Mouse (Mus musculus) lung, embryonic 14.5 days (tissue): ENCODE results near the gene Cyp19a1. TPM values are rescaled to one million over a fixed set of nuclear protein-coding genes. Genes with fewer than 3 reads are reported as not detected.
A peak's percentile ranks its signal among the peaks of the same experiment; 100 is the strongest.

Source experiments
- ATAC-seq: fragments of 200-750 bp; cut with Nextera tagmentation; 2 replicates; pipeline ENCODE4 v1.8.0; 2017; ENCODE audit warnings: mild to moderate bottlenecking, moderate TSS enrichment, moderate library complexity; ENCODE audit not compliant: insufficient read depth
- DNase-seq: peaks from one replicate; pipeline ENCODE4 v3.0.0-alpha.2; 2015
- H3K27ac ChIP-seq: fragments of 300-500 bp; sonication (generic); 2 replicates; pipeline ENCODE4 v1.5.1; 2014; ENCODE audit warnings: low read depth, mild to moderate bottlenecking, moderate library complexity
- H3K27me3 ChIP-seq: fragments of 300-500 bp; sonication (generic); 2 replicates; pipeline ENCODE4 v1.6.1; 2014; ENCODE audit warnings: low read length, control low read depth; ENCODE audit not compliant: insufficient read depth
- H3K36me3 ChIP-seq: fragments of 300-500 bp; sonication (generic); 2 replicates; pipeline ENCODE4 v1.6.1; 2014; ENCODE audit warnings: control low read depth; ENCODE audit not compliant: insufficient read depth
- H3K4me1 ChIP-seq: fragments of 300-500 bp; sonication (generic); 2 replicates; pipeline ENCODE4 v1.6.1; 2014; ENCODE audit warnings: antibody characterized with exemption, control low read depth; ENCODE audit not compliant: insufficient read depth
- H3K4me2 ChIP-seq: fragments of 300-500 bp; sonication (generic); 2 replicates; pipeline ENCODE4 v1.6.1; 2014; ENCODE audit warnings: mild to moderate bottlenecking
- H3K4me3 ChIP-seq: fragments of 300-500 bp; sonication (generic); 2 replicates; pipeline ENCODE4 v1.5.1; 2014; ENCODE audit warnings: low read depth, low read length
- H3K9ac ChIP-seq: fragments of 300-500 bp; sonication (generic); 2 replicates; pipeline ENCODE4 v1.6.1; 2014
- H3K9me3 ChIP-seq: fragments of 300-500 bp; sonication (generic); 2 replicates; pipeline ENCODE4 v1.6.1; 2016; ENCODE audit warnings: low read depth, low read length, control low read depth
- CTCF ChIP-seq: IDR thresholded peaks from 2 replicates; pipeline ENCODE4 v1.5.1; 2016; ENCODE audit warnings: antibody characterized with exemption, low read depth
- WGBS: fragments of 180-500 bp; shearing (Covaris S2); extraction: QIAGEN DNeasy Blood & Tissue Kit; methylation state at CpG from one replicate; pipeline ENCODE4 v1.1.7; 2014; 5-methylcytosine and 5-hydroxymethylcytosine counted together
- polyA plus RNA-seq: library from polyadenylated mRNA; unstranded; fragments of >200 nt; fragmentation: Nextera tagmentation; extraction: Ambion mirVana; gene quantifications from 2 replicates; pipeline ENCODE4 v1.2.1, GENCODE M21; 2014

The Cyp19a1 gene
- not detected in 2 replicates for polyA plus RNA-seq

DNA sequence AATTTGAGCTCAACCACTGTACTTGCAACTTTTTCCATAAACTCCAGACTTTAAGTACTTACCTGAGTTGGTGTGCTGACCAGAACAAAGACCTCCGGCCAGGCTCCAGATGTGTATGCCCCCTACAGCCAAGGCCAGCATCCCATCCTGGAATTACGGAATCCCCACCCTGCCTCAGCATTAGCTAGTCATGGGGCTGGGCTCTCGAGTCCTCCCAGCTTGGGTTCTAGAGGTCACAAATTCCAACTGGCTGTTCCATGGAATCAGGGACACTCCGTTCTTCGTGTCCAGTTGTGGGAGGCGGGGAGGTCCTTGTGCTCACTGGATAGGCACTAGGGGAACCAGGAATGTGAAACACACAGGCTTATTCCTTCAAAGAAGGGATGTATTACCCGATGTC is at the start of gene Cyp19a1:
Gene Cyp19a1, minus strand, starts transcription at position 101 of the 400 bp plus-strand sequence.
- ATAC-seq: no peak
- Histone ChIP-seq H3K9me3 (no peaks in the 10 kb centered on the region), H3K27ac (no peak within 1 kb of the TSS), H3K4me3 (no peak within 1 kb of the TSS), H3K36me3 (no peaks in the 10 kb centered on the region), H3K9ac (no peak within 1 kb of the TSS), H3K4me1 (no peaks in the 10 kb centered on the region), H3K4me2 (no peak within 1 kb of the TSS), H3K27me3 (no peaks in the 10 kb centered on the region)
- WGBS: 80% methylated on average over 7 of the region's 7 CpGs
- no peak for DNase-seq
- no peak for TF ChIP-seq CTCF

DNA sequence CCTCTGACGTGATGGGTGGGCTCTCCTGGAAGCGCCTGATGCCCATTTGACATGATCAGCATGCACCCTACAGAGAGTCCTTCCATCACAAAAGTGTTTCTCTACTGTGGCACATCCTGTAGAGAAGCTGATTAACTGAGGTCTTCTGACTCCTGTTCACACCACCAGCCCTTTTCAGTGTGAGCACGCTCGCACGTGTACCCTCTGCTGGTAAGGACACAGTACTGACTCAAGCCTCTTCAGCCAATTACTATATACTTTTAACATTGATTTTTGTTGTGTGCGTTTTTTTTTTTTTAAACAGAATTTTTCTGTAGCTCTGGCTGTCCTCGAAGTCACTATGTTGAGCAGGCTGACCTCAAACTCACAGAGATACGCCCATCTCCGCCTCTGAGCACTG is 48.5 kb upstream of the Cyp19a1 start:
- 62% methylated on average over 9 of the region's 9 CpGs for WGBS
- no peak overlapping the region for H3K4me2 ChIP-seq
- DNase-seq (peak; percentile 8), ATAC-seq (no peak)
- TF ChIP-seq CTCF: peak; percentile 24; the same call in 1 of the 2 replicates
- H3K36me3 ChIP-seq: no peaks in the 10 kb centered on the region
- H3K4me1 ChIP-seq: no peaks in the 10 kb centered on the region
- no peak overlapping the region for H3K4me3 ChIP-seq
- H3K27ac ChIP-seq: no peak overlapping the region
- H3K27me3 ChIP-seq: no peaks in the 10 kb centered on the region
- no peaks in the 10 kb centered on the region for H3K9me3 ChIP-seq
- H3K9ac ChIP-seq: no peak overlapping the region

GRCm38 (mm10) chr9:54308751-54309358 is 40.9 kb upstream of the Cyp19a1 start:
- H3K9me3 ChIP-seq: no peaks in the 10 kb centered on the region
- DNase-seq (no peak), ATAC-seq (no peak)
- 68% methylated on average over 2 of the region's 2 CpGs for WGBS
- no peak overlapping the region for H3K27ac ChIP-seq
- no peaks in the 10 kb centered on the region for H3K4me1 ChIP-seq
- no peak overlapping the region for H3K9ac ChIP-seq
- TF ChIP-seq CTCF: no peak
- no peak overlapping the region for H3K4me3 ChIP-seq
- H3K36me3 ChIP-seq: no peaks in the 10 kb centered on the region
- no peak overlapping the region for H3K4me2 ChIP-seq
- H3K27me3 ChIP-seq: no peaks in the 10 kb centered on the region

DNA sequence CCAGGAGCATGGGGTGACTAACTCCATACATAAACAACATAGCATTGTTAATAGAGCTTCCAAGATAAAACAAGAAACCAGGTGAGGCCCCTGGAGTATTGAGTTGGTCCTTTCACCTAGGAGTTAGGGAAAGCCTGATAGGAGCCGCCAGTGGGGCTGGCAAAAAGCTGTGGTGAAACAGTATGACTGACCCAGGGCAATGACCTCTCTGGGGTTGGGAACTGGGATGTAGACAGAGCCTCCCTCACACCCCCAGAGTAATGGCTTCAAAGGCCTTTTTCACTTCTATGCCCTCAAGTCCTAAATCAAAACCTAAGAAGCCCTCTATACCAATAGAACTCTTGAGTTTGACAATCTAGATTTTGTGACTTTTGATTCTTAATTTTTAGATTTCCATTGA is 40.3 kb upstream of the Cyp19a1 start:
- TF ChIP-seq CTCF: no peak
- ATAC-seq (no peak), DNase-seq (no peak)
- no peak overlapping the region for H3K4me2 ChIP-seq
- no peaks in the 10 kb centered on the region for H3K9me3 ChIP-seq
- H3K4me3 ChIP-seq: no peak overlapping the region
- no peak overlapping the region for H3K9ac ChIP-seq
- H3K27ac ChIP-seq: no peak overlapping the region
- H3K4me1 ChIP-seq: no peaks in the 10 kb centered on the region
- no peaks in the 10 kb centered on the region for H3K27me3 ChIP-seq
- 65% methylated on average over 1 of the region's 1 CpGs for WGBS
- no peaks in the 10 kb centered on the region for H3K36me3 ChIP-seq

- DNase-seq: no peak
- no peak for ATAC-seq
- 84% methylated on average over 4 of the region's 4 CpGs for WGBS
Measured at GRCm38 (mm10) chr9:54301255-54301654, 33.3 kb upstream of the Cyp19a1 start.

GRCm38 (mm10) chr9:54299792-54300191 is 31.9 kb upstream of the Cyp19a1 start:
- no peak overlapping the region for H3K9ac ChIP-seq

More at GRCm38 (mm10) chr9:54301255-54301654, 33.3 kb upstream of the Cyp19a1 start:
- Histone ChIP-seq H3K36me3 (no peaks in the 10 kb centered on the region), H3K4me1 (no peaks in the 10 kb centered on the region), H3K9me3 (no peaks in the 10 kb centered on the region), H3K4me3 (no peak overlapping the region), H3K4me2 (no peak overlapping the region), H3K27me3 (no peaks in the 10 kb centered on the region), H3K9ac (no peak overlapping the region), H3K27ac (no peak overlapping the region)
- TF ChIP-seq CTCF: no peak

GRCm38 (mm10) chr9:54299389-54299788 is 31.5 kb upstream of the Cyp19a1 start:
- ATAC-seq: no peak
- no peak for DNase-seq
- WGBS: 49% methylated on average over 3 of the region's 3 CpGs

More at GRCm38 (mm10) chr9:54299792-54300191, 31.9 kb upstream of the Cyp19a1 start:
- no peak for TF ChIP-seq CTCF
- no peak overlapping the region for H3K27ac ChIP-seq
- no peak overlapping the region for H3K4me3 ChIP-seq
- no peaks in the 10 kb centered on the region for H3K27me3 ChIP-seq
- DNase-seq (no peak), ATAC-seq (no peak)
- no peaks in the 10 kb centered on the region for H3K4me1 ChIP-seq
- H3K9me3 ChIP-seq: no peaks in the 10 kb centered on the region
- H3K4me2 ChIP-seq: no peak overlapping the region
- H3K36me3 ChIP-seq: no peaks in the 10 kb centered on the region

More at GRCm38 (mm10) chr9:54299389-54299788, 31.5 kb upstream of the Cyp19a1 start:
- Histone ChIP-seq H3K4me1 (no peaks in the 10 kb centered on the region), H3K4me2 (no peak overlapping the region), H3K36me3 (no peaks in the 10 kb centered on the region), H3K4me3 (no peak overlapping the region), H3K27ac (no peak overlapping the region), H3K27me3 (no peaks in the 10 kb centered on the region), H3K9me3 (no peaks in the 10 kb centered on the region), H3K9ac (no peak overlapping the region)
- no peak for TF ChIP-seq CTCF
